Mouse (Mus musculus): ENCODE data around the gene Gm20869. TPM values are rescaled to one million over a fixed set of nuclear protein-coding genes. Genes with fewer than 3 reads are reported as not detected.

Gene Gm20869
- total RNA-seq (2023): not detected in 2 replicates

GRCm38 (mm10) chrY:71469149-71469548 lies at the start of gene Gm20869:
Gm20869 (plus strand) TSS chrY:71469449.

Other genes with a start within 250 kb of the Gm20869 start
- gene Gm20870, start 222.6 kb downstream of the Gm20869 start, total RNA-seq (2023): not detected in 2 replicates

All from neutrophil, adult 65 days (primary cell).